Mouse (Mus musculus): ENCODE results near the gene Ralgapa1.
A peak's percentile ranks its signal among the peaks of the same experiment; 100 is the strongest.
"Not testable (repeated sequence)": the region's sequence is repeated elsewhere in the genome, so short reads cannot be mapped to it uniquely, and the experiment has no call there.

Gene Ralgapa1

GRCm38 (mm10) chr12:55800144-55800543 is 20.8 kb downstream of the Ralgapa1 start:
- DNase-seq (ENCODE audit: low read depth) = no peak

DNA sequence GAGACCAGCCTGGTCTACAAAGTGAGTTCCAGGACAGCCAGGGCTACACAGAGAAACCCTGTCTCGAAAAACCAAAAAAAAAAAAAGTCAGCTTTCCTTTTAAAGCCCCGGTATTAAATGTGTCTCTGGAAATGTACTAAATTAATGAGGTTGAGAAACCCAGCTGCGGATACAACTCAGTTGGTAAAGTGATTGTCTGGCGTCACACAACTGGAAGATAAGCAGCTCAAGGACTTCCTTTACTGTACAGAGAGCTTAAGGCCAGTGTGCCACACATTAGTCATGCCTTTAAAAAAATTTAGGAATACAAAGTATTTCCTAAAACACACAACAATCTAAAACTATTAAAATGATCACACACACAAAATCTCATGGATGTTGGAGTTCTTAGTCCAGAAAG is 22.2 kb downstream of the Ralgapa1 start:
- DNase-seq (ENCODE audit: low read depth) = no peak

DNA sequence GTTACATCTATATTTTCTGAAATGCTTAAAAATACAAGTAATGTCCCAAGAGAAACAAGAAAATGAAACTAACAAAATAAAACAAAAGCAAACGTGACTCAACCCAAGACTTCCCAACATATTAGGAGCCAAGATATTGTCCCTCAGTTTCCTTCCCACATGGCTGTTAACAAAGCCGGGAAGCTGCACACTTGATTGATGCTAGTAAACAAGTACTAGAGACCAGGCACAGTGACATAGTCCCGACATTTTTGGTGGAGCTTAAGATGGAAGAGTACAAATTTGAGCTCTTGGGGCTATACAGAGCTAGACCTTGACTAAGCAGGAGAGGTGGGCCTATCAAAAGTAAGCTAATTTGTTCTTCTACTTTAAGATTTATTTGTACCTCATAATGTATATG is 23.9 kb downstream of the Ralgapa1 start:
- no peak for DNase-seq (ENCODE audit: low read depth)

DNA sequence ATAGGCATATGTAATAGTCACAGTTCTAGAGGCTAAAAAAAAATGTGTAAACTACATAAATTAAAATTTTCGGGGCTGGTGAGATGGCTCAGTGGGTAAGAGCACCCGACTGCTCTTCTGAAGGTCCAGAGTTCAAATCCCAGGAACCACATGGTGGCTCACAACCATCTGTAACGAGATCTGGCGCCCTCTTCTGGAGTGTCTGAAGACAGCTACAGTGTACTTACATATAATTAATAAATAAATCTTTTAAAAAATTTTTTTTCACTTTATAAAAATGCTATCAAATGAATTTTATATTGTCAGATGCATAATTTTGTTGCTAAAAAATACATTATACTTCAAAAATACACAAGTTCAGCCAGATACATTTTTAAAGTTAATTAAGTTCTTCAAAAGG is 26.5 kb downstream of the Ralgapa1 start:
- DNase-seq (ENCODE audit: low read depth) = not testable (repeated sequence)

DNA sequence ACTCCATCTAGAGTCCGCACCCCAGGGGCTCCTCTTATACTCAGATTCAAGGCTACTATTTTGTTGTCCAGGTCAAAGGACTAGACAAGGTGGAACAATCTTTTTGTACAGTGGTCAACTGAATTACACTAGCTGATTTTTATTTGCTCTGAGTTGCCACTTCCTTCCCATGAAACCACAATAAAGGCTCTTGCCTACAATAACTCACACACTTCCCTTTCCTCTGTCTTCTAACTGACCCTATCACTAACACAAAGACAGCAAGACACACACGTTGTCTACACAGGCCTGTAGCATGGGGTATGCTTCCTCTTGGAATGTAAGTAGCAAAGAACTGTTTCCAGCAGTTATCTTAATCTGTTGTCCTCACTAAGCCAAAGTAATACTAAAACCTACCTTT is 35.7 kb downstream of the Ralgapa1 start:
- DNase-seq (ENCODE audit: low read depth) = no peak

DNA sequence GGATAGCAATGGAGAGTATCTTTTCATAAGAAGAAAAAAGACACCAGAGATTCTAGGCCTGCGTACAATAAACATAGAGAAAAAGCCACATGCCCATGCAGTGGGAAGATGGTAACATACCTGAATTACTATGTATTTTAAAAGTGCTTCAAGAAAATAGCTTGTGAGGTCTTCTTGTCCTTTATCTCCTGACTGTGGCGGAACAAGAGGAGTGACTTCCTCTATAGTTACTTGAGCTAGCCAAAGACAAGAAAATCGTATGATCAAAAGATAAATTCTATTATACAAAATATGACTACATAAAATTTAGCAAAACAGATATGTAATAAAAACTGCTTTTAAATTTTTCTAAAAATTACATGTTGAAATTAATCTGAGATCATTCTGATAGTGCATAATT is 38.3 kb downstream of the Ralgapa1 start:
- DNase-seq (ENCODE audit: low read depth) = no peak

GRCm38 (mm10) chr12:55778301-55778700 is 42.7 kb downstream of the Ralgapa1 start:
- DNase-seq (ENCODE audit: low read depth) = no peak

DNA sequence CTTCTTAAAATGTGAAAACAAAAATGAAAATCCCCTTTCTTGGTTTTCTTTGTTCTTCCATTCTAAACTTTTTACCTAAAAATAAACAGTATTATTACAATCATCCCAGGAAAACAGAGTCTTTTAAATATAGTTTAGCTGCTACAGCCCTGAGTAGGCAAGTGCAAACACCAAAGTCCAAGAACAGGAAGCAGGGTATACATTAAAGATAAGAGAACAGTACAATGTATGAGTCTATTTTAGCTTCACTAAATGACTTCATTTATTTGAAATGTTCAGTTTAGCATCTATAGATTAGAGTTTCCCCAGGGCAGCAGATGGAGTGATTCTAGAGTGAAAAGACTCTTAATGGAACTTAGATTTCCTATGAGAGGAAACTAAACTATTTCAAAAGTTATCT is 43.6 kb downstream of the Ralgapa1 start:
- DNase-seq (ENCODE audit: low read depth) = no peak

GRCm38 (mm10) chr12:55774316-55774715 is 46.7 kb downstream of the Ralgapa1 start:
- no peak for DNase-seq (ENCODE audit: low read depth)

DNA sequence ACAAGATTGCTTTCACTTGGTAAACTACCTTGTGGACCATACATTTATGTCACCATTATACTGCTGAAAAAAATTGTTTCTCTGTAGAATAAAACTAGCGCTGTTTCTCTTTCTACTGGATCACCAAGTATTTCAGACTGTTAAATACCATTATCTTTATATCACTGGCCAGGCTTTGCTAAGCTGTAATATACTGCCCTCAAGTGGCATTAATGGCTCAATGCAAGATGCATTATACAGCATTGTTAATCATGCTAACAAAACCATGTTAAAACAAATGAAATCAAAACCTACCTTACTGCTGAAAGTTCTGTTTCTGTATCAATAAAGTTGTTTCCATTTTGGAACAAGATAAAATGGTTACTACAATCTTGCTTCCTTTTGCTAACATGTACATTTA is 100.6 kb downstream of the Ralgapa1 start:
- DNase-seq (ENCODE audit: low read depth) = peak; percentile 27

DNA sequence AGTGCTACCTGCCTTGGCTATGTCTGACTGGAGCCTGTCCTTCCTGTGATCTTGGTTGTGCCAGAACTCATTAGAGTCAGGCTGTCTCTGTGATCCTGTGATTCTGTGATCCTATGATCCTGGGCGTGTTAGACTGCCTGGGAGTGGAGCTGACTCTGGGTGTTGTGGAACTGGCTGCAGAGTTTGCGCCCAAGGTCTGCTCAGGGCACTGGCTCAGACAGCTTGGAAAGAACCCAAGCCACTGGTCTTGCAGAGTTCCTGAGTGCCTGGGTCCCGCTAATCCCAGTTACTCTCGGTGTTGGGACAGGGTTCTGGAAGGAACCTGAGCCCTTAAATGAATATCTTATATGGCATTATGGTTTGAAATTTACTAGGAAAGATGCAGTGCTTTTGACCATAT is 115.1 kb downstream of the Ralgapa1 start:
- DNase-seq (ENCODE audit: low read depth) = no peak

DNA sequence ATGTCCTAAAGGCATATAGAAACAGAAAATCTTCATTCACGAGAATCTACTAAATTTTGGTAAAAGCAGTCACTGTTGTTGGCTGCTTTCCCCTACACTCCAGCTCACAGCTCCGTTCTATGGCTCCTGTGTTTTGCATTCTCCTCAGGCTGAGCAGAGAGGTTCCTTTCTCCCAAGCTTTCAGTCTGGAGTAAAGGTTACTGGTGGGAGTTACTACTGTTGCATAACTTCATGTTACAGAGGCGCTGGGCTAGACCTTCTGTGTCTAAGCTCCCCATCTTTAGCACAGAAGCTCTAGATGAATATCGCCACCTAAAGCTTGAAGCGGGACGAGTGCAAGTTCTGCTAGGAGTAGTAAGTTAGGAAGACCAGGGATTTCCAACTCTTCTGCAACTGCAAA is 154.3 kb downstream of the Ralgapa1 start:
- DNase-seq (ENCODE audit: low read depth) = no peak

- not testable (repeated sequence) for DNase-seq (ENCODE audit: low read depth)
These were observed 157.8 kb downstream of the Ralgapa1 start for GRCm38 (mm10) chr12:55663194-55663593.

- no peak for DNase-seq (ENCODE audit: low read depth)
These were observed 172.9 kb downstream of the Ralgapa1 start for GRCm38 (mm10) chr12:55648011-55648525.

DNA sequence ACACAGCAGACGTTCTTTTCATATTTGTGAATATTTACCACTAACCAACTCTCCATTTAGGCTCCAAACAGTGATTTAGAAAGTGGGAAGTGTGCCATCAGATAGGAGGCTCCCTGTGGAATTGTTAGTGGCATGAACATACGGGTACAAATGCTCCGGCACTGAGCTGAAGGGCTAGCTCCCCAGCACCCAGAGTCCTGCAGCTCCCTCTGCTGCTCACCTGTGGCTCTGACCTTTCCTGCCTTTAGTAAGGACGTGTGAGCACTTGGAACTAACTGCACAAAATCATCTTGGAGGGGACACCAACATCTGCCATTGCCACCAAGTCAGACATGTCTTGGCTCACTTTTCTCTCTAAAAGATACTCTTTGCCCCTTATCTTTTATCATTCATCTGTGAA is 194.3 kb downstream of the Ralgapa1 start:
- no peak for DNase-seq (ENCODE audit: low read depth)

GRCm38 (mm10) chr12:55623254-55623653 is 197.7 kb downstream of the Ralgapa1 start:
- no peak for DNase-seq (ENCODE audit: low read depth)

DNA sequence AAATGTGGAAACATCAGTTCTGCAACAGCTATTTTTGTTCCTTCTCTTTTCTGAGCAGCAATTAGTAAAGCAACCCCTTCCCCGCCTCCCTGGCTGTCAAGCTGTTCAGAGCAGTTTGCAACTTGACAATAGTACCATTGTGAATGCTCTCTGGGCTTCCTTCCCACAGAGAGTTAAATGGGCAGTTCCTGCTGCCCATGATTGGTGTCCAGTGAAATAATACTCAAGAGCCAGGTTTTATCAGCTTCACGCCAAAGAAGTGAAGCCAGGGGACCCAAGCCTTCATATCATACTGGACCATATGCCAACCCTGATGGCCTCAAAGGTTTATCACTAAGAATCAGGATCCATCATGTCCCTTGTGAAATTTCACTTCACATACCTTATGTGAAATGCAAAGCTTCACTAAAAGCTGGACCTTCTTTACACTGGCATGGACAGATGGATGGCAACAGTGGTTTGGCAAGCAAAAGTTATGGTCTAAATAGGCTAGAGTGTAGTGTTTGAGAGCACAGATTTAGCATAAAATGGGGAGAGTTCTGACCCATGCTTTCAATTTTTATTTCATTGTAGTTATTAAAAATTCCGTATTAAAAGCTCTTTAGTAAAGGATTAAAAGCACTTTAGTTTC is 198.2 kb downstream of the Ralgapa1 start:
- DNase-seq (ENCODE audit: low read depth) = peak; percentile 46

DNA sequence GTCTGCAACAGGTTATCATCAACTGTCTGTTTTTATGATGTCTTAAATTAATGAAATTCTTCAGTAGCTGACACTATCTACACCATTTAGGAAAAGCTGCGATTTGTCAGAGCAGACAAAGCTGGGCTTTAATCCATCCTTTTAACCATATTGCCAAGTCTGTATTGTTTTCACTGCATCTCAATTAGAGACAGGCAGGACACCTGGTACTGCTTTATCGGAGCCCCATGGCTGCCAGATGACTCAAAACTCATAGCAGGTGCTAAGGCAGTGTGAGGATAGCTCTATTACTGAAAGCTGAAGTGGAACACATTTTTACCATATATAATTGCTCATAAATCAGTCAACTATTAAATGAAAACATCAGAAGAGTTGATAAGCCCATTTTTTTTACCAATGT is 200.6 kb downstream of the Ralgapa1 start:
- no peak for DNase-seq (ENCODE audit: low read depth)

GRCm38 (mm10) chr12:55610812-55611211 is 210.2 kb downstream of the Ralgapa1 start:
- no peak for DNase-seq (ENCODE audit: low read depth)

GRCm38 (mm10) chr12:55607902-55608301 is 213.1 kb downstream of the Ralgapa1 start:
- no peak for DNase-seq (ENCODE audit: low read depth)

GRCm38 (mm10) chr12:55604411-55604810 is 216.6 kb downstream of the Ralgapa1 start:
- DNase-seq (ENCODE audit: low read depth) = no peak

GRCm38 (mm10) chr12:55600503-55600994 is 220.4 kb downstream of the Ralgapa1 start:
- no peak for DNase-seq (ENCODE audit: low read depth)

DNA sequence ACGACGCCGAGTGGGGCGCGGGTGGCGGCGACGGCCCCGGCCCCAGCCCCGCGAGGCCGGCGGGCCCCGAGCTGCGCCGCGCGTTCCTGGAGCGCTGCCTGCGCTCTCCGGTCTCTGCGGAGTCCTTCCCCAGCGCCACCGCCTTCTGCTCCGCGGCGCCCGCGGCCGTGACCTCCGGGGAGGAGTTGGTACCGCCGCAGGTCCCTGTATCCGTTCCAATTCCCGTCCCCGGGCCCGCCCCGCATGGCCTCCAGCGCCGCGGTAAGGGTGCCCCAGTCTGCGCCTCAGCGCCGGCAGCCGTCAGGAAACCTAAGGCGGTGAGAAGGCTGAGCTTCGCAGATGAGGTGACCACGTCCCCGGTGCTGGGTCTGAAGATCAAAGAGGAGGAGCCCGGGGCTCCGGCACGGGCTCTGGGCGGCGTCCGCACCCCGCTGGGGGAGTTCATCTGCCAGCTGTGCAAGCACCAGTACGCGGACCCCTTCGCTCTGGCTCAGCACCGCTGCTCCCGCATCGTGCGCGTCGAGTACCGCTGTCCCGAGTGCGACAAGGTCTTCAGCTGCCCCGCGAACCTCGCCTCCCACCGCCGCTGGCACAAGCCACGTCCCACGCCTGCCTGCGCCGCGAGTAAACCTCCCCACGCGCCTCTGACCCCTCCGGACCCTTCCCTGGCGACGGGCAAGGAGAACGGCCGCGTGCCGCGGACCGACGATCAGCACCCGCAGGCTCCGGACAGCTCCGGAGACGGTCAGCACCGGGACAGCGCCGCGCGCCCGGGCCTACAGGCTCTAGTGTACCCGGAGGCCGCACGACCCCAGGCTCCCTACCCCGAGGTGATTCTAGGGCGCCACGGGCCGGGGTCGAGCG is 221.1 kb downstream of the Ralgapa1 start:
- DNase-seq (ENCODE audit: low read depth) = no peak
